Mouse (Mus musculus) frontal cortex, adult (tissue): ENCODE measurements around the gene Timm10.
A peak's percentile ranks its signal among the peaks of the same experiment; 100 is the strongest.
"Not testable (repeated sequence)": the region's sequence is repeated elsewhere in the genome, so short reads cannot be mapped to it uniquely, and the experiment has no call there.

Experiments
- ATAC-seq: cut with Nextera tagmentation; 2 replicates; pipeline ENCODE4 v1.9.2; 2017; ENCODE audit warnings: mild to moderate bottlenecking, moderate library complexity, mixed read lengths; ENCODE audit not compliant: low TSS enrichment

The Timm10 gene

GRCm38 (mm10) chr2:84826488-84827282, at the start of gene Timm10:
TSS of gene Timm10 (plus strand) at chr2:84826997.
- ATAC-seq: peak; percentile 97

DNA sequence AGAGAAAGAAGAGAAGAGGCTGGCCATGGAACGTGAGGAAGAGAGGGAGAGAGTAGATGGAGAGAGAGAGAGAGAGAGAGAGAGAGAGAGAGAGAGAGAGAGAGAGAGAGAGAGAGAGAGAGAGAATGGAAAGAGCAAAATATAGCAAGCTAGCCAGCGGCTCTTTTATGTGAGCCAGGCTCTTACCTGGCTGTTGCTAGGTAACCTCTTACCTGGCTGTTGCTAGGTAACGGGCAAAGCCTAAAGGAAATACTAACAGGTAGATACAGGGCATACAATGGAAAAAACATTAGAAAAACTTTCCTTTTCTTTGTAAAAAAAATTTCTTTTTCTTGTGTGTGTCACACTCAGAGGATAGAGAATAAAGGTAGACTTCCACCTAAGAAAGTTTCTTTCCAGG, 49.1 kb upstream of the Timm10 start:
- no peak for ATAC-seq

DNA sequence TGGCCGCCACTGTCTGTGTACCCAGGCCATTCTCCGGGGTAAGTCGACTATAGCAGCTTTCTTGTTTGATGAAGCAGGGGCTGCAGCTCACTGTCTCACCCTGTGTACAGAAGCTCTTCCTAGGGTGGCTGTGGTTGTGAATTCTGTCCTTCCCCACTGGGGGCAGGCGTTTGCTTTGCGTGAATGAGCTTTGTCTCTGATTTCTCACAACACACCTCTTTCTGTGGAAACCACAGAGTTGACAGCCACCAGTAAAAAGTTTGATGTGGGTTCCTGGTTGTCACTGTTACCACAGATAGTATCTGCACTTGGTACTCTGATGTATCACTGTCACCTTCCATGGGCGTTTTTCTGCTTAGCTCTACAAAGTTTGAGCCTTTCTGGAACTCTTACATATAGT, 47.6 kb upstream of the Timm10 start:
- ATAC-seq: peak; percentile 62; the same call in 1 of the 2 replicates

DNA sequence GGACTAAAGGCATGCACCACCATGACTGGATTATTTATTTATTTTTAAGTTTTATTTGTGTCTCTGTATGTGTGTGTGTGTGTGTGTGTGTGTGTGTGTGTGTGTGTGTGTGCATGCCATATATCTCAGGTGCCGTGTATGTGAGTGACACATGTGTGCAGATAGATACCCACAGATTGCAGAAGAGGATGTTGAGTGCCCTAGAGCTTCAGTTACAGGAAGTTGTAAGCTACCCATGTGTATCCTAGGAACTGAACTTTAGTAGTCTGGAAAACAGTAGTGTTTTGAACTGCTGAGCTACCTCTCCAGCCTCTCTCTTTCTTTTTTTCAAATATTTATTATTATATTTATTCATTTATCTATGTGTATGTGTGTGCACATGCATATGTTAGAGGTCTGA, 43.5 kb upstream of the Timm10 start:
- ATAC-seq: no peak

GRCm38 (mm10) chr2:84783840-84784566, 42.8 kb upstream of the Timm10 start:
- ATAC-seq: no peak

GRCm38 (mm10) chr2:84788316-84788715, 38.5 kb upstream of the Timm10 start:
- ATAC-seq: no peak

DNA sequence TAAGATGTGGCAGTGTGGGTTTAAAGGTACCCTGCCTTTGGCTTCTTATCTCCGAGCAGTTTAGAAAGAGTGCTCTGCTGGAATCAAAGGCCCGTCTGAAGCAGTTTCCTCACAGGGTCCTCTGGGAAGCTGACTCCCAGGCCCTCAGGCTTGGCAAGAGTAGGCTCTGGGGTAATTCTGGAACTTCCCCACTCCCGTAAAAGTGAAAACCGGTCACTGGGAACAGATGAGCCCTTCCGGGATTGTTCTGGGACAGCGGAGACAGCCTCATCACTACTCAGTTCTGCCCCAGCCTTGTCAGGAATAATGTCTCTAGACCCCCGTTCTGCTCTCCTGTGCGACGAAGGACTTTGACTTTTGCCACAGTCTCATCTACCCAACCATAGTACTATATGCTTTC, 36.4 kb upstream of the Timm10 start:
- ATAC-seq: no peak

DNA sequence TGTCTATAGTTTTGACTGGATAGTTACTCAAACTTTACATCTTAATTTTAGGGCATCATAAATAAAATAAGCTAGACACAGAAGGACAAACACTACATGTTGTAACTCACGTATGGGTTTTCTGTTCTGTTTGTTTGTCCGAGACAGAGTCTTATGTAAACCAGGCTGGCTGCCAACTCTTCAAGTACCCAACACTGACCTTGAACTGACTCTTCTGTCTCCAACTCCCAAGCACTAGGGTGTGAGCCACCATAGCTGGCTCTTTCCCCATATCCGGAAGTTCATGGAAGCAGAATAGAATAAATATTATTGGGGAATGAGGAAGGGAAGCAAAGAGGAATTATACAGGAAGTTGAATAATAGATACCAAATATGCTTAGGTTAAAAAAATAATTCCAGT, 34.3 kb upstream of the Timm10 start:
- no peak for ATAC-seq

GRCm38 (mm10) chr2:84793154-84793553, 33.6 kb upstream of the Timm10 start:
- ATAC-seq: no peak

DNA sequence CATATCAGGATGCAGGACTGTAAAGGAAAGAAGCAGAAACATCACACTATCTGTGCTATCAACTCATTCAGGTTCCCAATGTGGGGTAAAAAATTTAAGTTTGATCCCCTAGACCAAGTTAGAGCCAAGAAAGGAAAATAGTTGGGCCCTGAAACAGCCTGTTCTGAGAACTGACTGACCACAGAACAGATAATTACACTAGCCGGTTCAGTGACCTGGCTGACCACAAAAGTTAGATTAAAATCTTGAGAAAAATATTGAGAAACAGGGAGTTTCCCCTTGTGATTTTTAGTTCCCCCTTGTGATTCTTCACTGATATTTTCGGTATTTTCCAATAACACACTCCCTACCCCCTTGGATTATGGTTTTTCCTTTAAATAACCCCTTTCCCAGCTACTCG, 32.9 kb upstream of the Timm10 start:
- ATAC-seq: no peak

DNA sequence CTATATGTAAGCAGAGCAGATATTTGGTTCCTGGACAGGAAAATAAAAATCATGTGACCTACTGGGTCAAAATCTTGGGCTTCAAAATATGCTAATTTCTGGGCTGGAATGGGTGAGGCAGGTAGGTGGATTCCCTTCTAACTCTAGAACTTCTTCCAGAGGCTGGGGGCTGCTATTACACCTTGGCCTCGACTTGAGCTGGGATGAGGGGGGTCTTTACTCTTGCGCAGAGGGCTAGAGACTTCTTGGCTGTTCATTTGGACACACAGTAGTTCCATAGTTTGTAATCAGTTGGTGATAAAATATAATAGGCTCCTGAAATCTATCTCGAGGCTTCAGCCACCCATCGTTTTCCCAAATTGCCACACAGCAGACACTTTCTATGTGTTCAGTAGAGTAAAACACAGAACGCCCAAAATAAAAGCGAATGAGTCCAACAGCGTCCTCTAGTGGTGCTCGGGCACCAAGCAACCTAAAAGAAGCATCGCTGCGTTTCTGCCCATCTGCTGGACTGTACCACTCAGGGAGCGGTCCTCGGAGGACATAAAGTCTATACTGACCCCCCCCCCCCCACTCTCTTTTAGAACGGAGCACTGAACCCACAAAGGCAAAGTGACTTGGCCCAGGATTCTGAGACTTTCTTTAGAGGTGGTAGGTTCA, 28.8 kb upstream of the Timm10 start:
- peak; percentile 84 for ATAC-seq

- peak; percentile 84 for ATAC-seq
Observed at GRCm38 (mm10) chr2:84798493-84798921, 28.3 kb upstream of the Timm10 start, which contains the start of gene Ube2l6. TSS of gene Ube2l6 (plus strand) at chr2:84798828.

- peak; percentile 82 for ATAC-seq
Observed at GRCm38 (mm10) chr2:84799041-84799561, 27.7 kb upstream of the Timm10 start.

GRCm38 (mm10) chr2:84800304-84800703, 26.5 kb upstream of the Timm10 start:
- ATAC-seq: no peak

DNA sequence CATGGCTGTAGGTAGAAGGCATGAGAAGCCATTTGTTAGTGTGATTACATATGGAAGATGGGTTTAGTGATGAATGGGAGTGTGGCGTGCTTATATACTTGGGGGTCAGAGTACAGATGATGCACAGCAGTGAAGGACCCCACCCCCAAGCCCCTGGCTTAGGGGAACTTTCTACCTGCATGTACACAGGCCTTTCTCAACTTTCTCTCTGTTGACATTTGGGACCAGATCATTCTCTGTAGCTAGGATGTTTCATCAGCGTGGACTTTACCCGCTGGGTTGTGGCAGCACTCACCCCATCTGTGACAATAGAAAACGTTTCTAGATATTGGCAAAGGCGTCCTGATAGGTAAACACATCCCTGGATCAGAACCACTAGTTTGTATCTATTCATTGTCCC, 25.6 kb upstream of the Timm10 start:
- not testable (repeated sequence) for ATAC-seq

GRCm38 (mm10) chr2:84803963-84804362, 22.8 kb upstream of the Timm10 start:
- ATAC-seq: no peak

GRCm38 (mm10) chr2:84806546-84806945, 20.3 kb upstream of the Timm10 start:
- no peak for ATAC-seq

- no peak for ATAC-seq
Observed at GRCm38 (mm10) chr2:84809330-84809729, 17.5 kb upstream of the Timm10 start.

DNA sequence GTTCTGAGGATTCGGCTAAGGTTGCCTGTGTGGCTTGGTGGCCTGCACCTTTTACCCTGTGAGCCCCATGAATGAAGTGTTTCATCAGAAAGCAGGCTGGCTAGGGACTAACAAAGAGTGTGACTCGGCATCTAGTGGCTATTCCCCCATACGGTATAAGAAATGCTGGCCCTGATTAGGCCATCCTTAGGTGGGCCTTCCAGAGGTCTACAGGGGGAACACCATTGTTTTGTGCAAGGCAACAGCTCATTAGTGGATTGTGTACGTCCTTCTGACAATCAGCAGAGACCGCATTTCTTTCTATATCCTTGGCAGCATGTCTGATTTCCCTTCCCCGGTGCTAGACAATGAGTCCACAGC, 16.3 kb upstream of the Timm10 start:
- 0 out of 2 replicates have a peak, but pooled peaks have one; percentile 2 for ATAC-seq

GRCm38 (mm10) chr2:84810886-84811577, 15.8 kb upstream of the Timm10 start:
- peak; percentile 94 for ATAC-seq

GRCm38 (mm10) chr2:84811880-84812279, 14.9 kb upstream of the Timm10 start:
- no peak for ATAC-seq

- ATAC-seq: no peak
Observed at GRCm38 (mm10) chr2:84812676-84813075, 14.1 kb upstream of the Timm10 start.
